Mouse (Mus musculus) heart, embryonic 14.5 days (tissue): Measurements from ENCODE around the gene Cpn1. TPM values are rescaled to one million over a fixed set of nuclear protein-coding genes. Genes with fewer than 3 reads are reported as not detected.

ENCODE experiments used
- ATAC-seq: fragments of 200-750 bp; cut with Nextera tagmentation; 2 replicates; pipeline ENCODE4 v1.8.0; 2017; ENCODE audit warnings: low read depth, moderate TSS enrichment; ENCODE audit not compliant: insufficient number of reproducible peaks, insufficient read depth, low FRiP score
- H3K27ac ChIP-seq, 2 experiments: fragments of 200-500 bp in 1 of 2; fragments of 300-500 bp in 1 of 2; sonication (generic) in 1 of 2; replicated peaks in 1 of 2; 2 replicates each; pipeline ENCODE4 v1.5.1; 2012 to 2014; ENCODE audit warnings: low read depth in 2 of 2, low read length in 2 of 2, control low read depth in 1 of 2, mild to moderate bottlenecking in 1 of 2, mixed read lengths in 1 of 2; ENCODE audit not compliant: control insufficient read depth in 1 of 2, insufficient read depth in 1 of 2
- H3K27me3 ChIP-seq: fragments of 300-500 bp; sonication (generic); 2 replicates; pipeline ENCODE4 v1.6.1; 2014; ENCODE audit warnings: mild to moderate bottlenecking, low read length, control low read depth; ENCODE audit not compliant: control insufficient read depth, insufficient read depth
- H3K36me3 ChIP-seq: fragments of 300-500 bp; sonication (generic); 2 replicates; pipeline ENCODE4 v1.6.1; 2014; ENCODE audit warnings: mild to moderate bottlenecking, control low read depth, low read length, mixed read lengths; ENCODE audit not compliant: control insufficient read depth, insufficient read depth
- H3K4me1 ChIP-seq, 2 experiments: fragments of 200-500 bp in 1 of 2; fragments of 300-500 bp in 1 of 2; sonication (generic) in 1 of 2; 2 replicates each; pipeline ENCODE4 v1.6.1; 2012 to 2014; ENCODE audit warnings: low read length in 2 of 2, control low read depth in 1 of 2, mixed read lengths in 1 of 2; ENCODE audit not compliant: control insufficient read depth in 2 of 2, insufficient read depth in 2 of 2
- H3K4me2 ChIP-seq: fragments of 300-500 bp; sonication (generic); 2 replicates; pipeline ENCODE4 v1.6.1; 2014; ENCODE audit warnings: mild to moderate bottlenecking, low read length
- H3K4me3 ChIP-seq, 2 experiments: fragments of 200-500 bp in 1 of 2; fragments of 300-500 bp in 1 of 2; sonication (generic) in 1 of 2; 2 replicates each; pipeline ENCODE4 v1.5.1; 2012 to 2014; ENCODE audit warnings: low read length in 2 of 2, mild to moderate bottlenecking in 2 of 2, control low read depth in 1 of 2, low read depth in 1 of 2, moderate library complexity in 1 of 2; ENCODE audit not compliant: control insufficient read depth in 1 of 2, insufficient read depth in 1 of 2
- H3K9ac ChIP-seq: fragments of 300-500 bp; sonication (generic); 2 replicates; pipeline ENCODE4 v1.6.1; 2014; ENCODE audit warnings: mild to moderate bottlenecking, low read length
- H3K9me3 ChIP-seq: fragments of 300-500 bp; sonication (generic); 2 replicates; pipeline ENCODE4 v1.6.1; 2016; ENCODE audit warnings: low read length, control low read depth; ENCODE audit not compliant: control insufficient read depth
- WGBS: fragments of 180-500 bp; shearing (Covaris S2); extraction: QIAGEN DNeasy Blood & Tissue Kit; methylation state at CpG from one replicate; pipeline ENCODE4 v1.1.7; 2014; 5-methylcytosine and 5-hydroxymethylcytosine counted together
- polyA plus RNA-seq: library from polyadenylated mRNA; unstranded; fragments of >200 nt; fragmentation: Nextera tagmentation; extraction: Ambion mirVana; gene quantifications from 2 replicates; pipeline ENCODE4 v1.2.1, GENCODE M21; 2014

The Cpn1 gene
- polyA plus RNA-seq, 1 experiment from 2014 or later, result 0.91 TPM

DNA sequence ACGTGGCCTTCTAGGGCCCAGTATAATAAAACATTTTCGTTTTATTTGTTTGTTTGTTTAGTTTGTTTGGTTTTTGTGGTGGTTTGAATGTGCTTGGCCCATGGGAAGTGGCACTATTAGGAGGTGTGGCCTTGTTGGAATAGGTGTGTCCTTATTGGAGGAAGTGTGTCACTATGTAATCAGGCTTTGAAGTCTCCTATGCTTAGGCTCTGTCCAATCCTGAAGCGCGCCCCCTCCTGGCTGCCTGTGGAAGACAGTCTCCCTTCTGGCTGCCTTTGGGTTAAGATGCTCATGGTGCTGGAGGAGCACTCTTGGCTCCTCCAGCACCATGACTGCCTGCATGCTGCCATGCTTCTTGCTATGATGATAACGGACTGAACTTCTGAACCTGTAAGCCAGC is 36.7 kb upstream of the Cpn1 start:
- 60% methylated on average over 5 of the region's 5 CpGs for WGBS
- H3K4me2 ChIP-seq, result no peak overlapping the region

DNA sequence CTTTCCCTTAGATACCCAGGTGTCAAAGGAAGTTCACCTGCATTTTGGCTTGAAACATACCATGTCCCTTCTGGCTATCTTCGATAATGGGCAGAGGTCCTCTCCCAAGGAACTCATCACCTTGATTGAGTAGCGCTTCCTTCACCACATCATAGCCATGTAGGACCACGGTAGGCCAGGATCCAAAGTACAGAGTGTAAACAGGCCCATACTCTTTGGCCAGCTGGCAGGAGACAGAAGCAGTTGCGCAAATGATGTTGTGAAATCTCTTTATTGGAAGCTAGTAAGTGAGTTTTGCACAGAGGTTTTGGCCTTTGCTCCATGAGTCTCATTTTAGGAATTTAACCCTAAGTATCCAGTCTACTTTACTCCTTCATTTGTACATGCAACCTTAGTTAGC is 35.1 kb upstream of the Cpn1 start:
- H3K4me1 ChIP-seq, result no peaks in the 10 kb centered on the region
- WGBS, result 78% methylated on average over 4 of the region's 4 CpGs
- H3K4me2 ChIP-seq, result no peak overlapping the region
- no peak for ATAC-seq
- H3K9ac ChIP-seq, result no peak overlapping the region
- H3K4me3 ChIP-seq, result no peak overlapping the region
- H3K27me3 ChIP-seq, result no peaks in the 10 kb centered on the region
- H3K9me3 ChIP-seq, result no peaks in the 10 kb centered on the region
- no peak overlapping the region for H3K27ac ChIP-seq
- no peaks in the 10 kb centered on the region for H3K36me3 ChIP-seq

More for the DNA sequence above, 36.7 kb upstream of the Cpn1 start:
- Histone ChIP-seq H3K27me3 (no peaks in the 10 kb centered on the region), H3K4me1 (no peaks in the 10 kb centered on the region; a peak in 1 of 4 replicates), H3K9ac (no peak overlapping the region), H3K36me3 (no peaks in the 10 kb centered on the region), H3K9me3 (no peaks in the 10 kb centered on the region), H3K4me3 (no peak overlapping the region), H3K27ac (no peak overlapping the region)
- ATAC-seq, result no peak

DNA sequence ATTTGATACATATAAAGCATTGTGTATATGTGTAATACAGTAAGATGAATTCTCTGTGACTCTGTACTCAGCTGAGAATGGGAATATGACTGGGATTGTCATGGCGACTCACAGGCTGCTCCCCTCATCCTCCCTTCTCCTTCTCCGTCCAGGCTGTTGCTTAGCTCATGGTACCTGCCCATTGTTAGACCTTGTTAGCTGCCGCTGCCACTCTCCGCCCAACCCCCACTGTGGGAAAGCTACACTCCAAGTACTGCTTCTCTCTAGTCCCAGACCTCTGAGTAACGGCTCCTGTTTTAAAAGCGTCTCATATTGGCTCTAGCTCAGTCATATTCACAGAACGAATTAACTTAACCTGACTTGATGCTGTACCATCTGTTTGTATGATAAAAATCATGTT is 33.4 kb upstream of the Cpn1 start:
- WGBS, result 53% methylated on average over 7 of the region's 7 CpGs
- no peaks in the 10 kb centered on the region for H3K9me3 ChIP-seq
- no peak overlapping the region for H3K4me3 ChIP-seq
- no peak overlapping the region for H3K9ac ChIP-seq
- H3K4me2 ChIP-seq, result no peak overlapping the region
- H3K27ac ChIP-seq, result no peak overlapping the region
- H3K27me3 ChIP-seq, result no peaks in the 10 kb centered on the region
- H3K4me1 ChIP-seq, result no peaks in the 10 kb centered on the region
- no peaks in the 10 kb centered on the region for H3K36me3 ChIP-seq
- no peak for ATAC-seq

DNA sequence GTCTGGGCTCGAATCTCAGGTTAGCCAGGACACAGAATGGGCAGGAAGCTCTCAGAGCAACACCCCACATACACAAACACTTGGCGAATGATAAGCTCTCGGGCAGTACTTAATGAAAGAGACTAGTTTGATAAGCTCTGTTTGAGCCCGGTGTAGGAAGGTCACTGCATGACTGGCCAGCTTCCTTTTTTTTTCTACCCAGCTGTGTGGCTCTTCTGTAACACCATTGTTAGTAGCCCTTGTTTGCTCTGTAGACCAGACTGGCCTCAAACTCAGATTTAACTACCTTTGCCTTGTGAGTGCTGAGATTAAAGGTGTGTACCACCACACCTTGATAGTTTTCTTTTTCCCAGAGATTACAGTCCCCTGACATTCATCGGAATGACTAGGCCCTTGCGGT is 27.5 kb upstream of the Cpn1 start:
- H3K27me3 ChIP-seq, result no peaks in the 10 kb centered on the region
- no peaks in the 10 kb centered on the region for H3K9me3 ChIP-seq
- no peak overlapping the region for H3K4me2 ChIP-seq
- no peaks in the 10 kb centered on the region for H3K36me3 ChIP-seq
- WGBS, result 45% methylated on average over 6 of the region's 6 CpGs
- no peak overlapping the region for H3K4me3 ChIP-seq
- no peaks in the 10 kb centered on the region for H3K4me1 ChIP-seq
- H3K9ac ChIP-seq, result no peak overlapping the region
- H3K27ac ChIP-seq, result no peak overlapping the region
- no peak for ATAC-seq

DNA sequence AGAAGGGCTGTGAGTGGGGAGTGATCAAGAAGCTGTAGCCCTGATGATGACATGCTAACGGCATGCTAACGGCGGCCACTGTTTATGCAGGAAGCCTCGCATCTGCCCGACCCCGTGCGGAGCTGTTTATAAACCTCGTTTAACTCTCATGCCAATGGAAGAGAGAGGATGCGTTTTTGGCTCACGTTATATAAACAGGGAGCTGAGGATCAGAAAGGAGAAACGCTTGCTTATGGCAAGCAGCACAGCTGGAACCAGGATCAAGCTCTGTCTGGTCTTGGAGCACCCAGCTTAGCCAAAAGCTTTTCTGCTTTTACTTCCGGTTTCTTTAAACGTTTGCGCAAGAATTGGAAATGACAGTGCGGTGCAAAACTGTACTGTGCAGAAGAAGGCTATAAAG is 22.4 kb upstream of the Cpn1 start:
- ATAC-seq, result no peak
- no peaks in the 10 kb centered on the region for H3K4me1 ChIP-seq
- H3K4me3 ChIP-seq, result no peak overlapping the region
- H3K27ac ChIP-seq, result no peak overlapping the region
- no peaks in the 10 kb centered on the region for H3K27me3 ChIP-seq
- WGBS, result 74% methylated on average over 15 of the region's 15 CpGs
- no peaks in the 10 kb centered on the region for H3K9me3 ChIP-seq
- H3K4me2 ChIP-seq, result no peak overlapping the region
- H3K36me3 ChIP-seq, result no peaks in the 10 kb centered on the region
- H3K9ac ChIP-seq, result no peak overlapping the region

DNA sequence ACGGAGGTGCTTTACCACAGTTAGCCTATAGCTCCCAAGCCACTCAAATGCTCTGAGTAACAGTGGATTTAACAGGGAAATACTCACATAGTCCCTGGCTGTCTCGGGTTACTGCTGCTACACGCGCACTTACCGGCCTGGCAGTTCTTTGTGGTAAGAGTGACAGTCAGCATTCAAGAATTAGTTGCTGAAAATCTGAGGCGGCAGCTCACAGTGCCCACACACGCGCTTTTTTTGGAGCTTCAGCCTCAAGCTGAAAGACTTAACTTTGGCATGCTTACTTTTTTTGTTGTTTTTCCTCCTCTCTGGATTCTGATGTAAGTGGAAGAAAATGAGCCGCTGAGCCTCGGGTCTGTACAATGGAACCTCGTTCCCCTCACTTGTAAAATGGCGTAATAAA is 20.8 kb upstream of the Cpn1 start:
- Histone ChIP-seq H3K27ac (no peak overlapping the region), H3K4me2 (no peak overlapping the region), H3K36me3 (no peaks in the 10 kb centered on the region), H3K27me3 (no peaks in the 10 kb centered on the region), H3K9ac (no peak overlapping the region), H3K4me1 (no peaks in the 10 kb centered on the region), H3K4me3 (no peak overlapping the region), H3K9me3 (no peaks in the 10 kb centered on the region)
- WGBS, result 60% methylated on average over 12 of the region's 12 CpGs
- no peak for ATAC-seq

DNA sequence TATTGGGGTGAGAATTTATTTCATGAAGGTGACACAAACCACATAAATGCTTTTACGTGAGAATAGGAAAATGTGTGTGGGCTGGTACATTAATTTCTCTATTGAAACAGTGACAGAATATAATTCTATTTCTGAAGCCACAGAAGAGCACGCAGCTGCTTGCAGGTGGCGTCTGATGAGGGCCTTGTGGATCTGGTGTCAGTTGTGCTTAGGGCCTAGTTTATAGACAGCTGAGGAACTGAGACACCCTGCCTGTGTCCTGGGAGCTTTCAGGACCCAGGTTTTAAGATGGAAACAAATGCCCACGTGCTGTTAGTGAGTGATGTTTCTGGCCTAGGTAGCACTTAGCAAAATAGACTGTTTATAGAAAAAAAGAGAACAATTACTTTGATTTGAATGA is 18.7 kb upstream of the Cpn1 start:
- no peak for ATAC-seq
- H3K4me1 ChIP-seq, result no peaks in the 10 kb centered on the region
- WGBS, result 79% methylated on average over 4 of the region's 4 CpGs

DNA sequence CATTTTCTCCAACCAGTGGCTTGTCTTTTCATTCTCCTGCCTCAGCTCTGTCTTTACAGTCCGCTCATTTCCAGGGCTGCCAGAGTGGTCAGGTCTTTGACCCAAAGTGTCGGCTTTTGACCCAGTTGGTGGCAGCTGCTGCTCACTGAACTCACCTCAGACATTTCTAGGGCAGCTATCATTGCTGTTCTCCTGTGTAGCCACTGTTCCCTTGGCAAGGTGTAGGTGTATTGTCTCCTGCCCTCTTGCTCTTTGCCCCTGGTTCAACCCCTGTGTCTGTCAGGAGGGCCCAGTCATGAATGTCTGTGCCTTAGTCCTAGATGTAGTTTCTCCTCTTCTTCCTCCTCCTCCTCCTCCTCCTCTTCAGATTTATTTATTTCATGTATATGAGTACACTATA is 17.9 kb upstream of the Cpn1 start:
- Histone ChIP-seq H3K9me3 (no peaks in the 10 kb centered on the region), H3K9ac (no peak overlapping the region), H3K27ac (no peak overlapping the region), H3K36me3 (no peaks in the 10 kb centered on the region), H3K4me2 (no peak overlapping the region), H3K4me3 (no peak overlapping the region), H3K27me3 (peaks cover 4% of the 10 kb centered on the region; the same call in 1 of the 2 replicates), H3K4me1 (no peaks in the 10 kb centered on the region)
- ATAC-seq, result no peak
- 89% methylated on average over 2 of the region's 2 CpGs for WGBS

More for the DNA sequence above, 18.7 kb upstream of the Cpn1 start:
- no peak overlapping the region for H3K4me3 ChIP-seq
- H3K27me3 ChIP-seq, result peaks cover 4% of the 10 kb centered on the region; the same call in 1 of the 2 replicates
- no peaks in the 10 kb centered on the region for H3K9me3 ChIP-seq
- no peaks in the 10 kb centered on the region for H3K36me3 ChIP-seq
- H3K27ac ChIP-seq, result no peak overlapping the region
- H3K4me2 ChIP-seq, result no peak overlapping the region
- no peak overlapping the region for H3K9ac ChIP-seq
